Mouse (Mus musculus) adrenal gland, postnatal 10 days (tissue): ENCODE measurements around the gene Dnase1l2. TPM values are rescaled to one million over a fixed set of nuclear protein-coding genes. Genes with fewer than 3 reads are reported as not detected.

Experiments
- DNase-seq: peaks from one replicate; pipeline ENCODE4 v3.0.0; 2021; ENCODE audit warnings: mixed read lengths
- long read RNA-seq, 2 experiments: library from polyadenylated mRNA; stranded (forward); transcript quantifications; one replicate each; pipeline ENCODE4 v2.0.0; 2021
- total RNA-seq, 2 experiments: library from RNA; stranded (reverse); gene quantifications; 2 replicates each; pipeline ENCODE4 v1.2.3; 2021

Gene Dnase1l2
- 1 to 10 TPM in 1 of 2 experiments, under 1 TPM in 1; 0.96 to 3.0 TPM for total RNA-seq
- long read RNA-seq, experiment 1, result 0 reads
- long read RNA-seq, experiment 2, result 0 reads

GRCm38 (mm10) chr17:24442632-24443155, at the start of gene Dnase1l2:
TSS of gene Dnase1l2 (minus strand) at chr17:24443105.
- DNase-seq, result no peak

- no peak for DNase-seq
These were observed 47.5 kb upstream of the Dnase1l2 start for GRCm38 (mm10) chr17:24490399-24490798.

GRCm38 (mm10) chr17:24489265-24490030, 46.5 kb upstream of the Dnase1l2 start:
- DNase-seq, result no peak

GRCm38 (mm10) chr17:24488662-24489264, 45.9 kb upstream of the Dnase1l2 start:
- no peak for DNase-seq

- peak; percentile 63 for DNase-seq
These were observed 45.3 kb upstream of the Dnase1l2 start, which contains the start of gene Caskin1 for GRCm38 (mm10) chr17:24488186-24488661. TSS of gene Caskin1 (plus strand) at chr17:24488601.

- DNase-seq, result no peak
These were observed 42.4 kb upstream of the Dnase1l2 start for GRCm38 (mm10) chr17:24485090-24485860.

- no peak for DNase-seq
These were observed 40.6 kb upstream of the Dnase1l2 start for GRCm38 (mm10) chr17:24483495-24483894.

- no peak for DNase-seq
These were observed 38.3 kb upstream of the Dnase1l2 start for GRCm38 (mm10) chr17:24481027-24481815.

- DNase-seq, result no peak
These were observed 37.4 kb upstream of the Dnase1l2 start for GRCm38 (mm10) chr17:24480201-24480826.

GRCm38 (mm10) chr17:24479431-24479830, 36.5 kb upstream of the Dnase1l2 start:
- DNase-seq, result no peak

GRCm38 (mm10) chr17:24478663-24479380, 35.9 kb upstream of the Dnase1l2 start, which contains the start of gene Mlst8:
TSS of gene Mlst8 (minus strand) at chr17:24479078.
- DNase-seq, result peak; percentile 98

- DNase-seq, result no peak
These were observed 35.2 kb upstream of the Dnase1l2 start for GRCm38 (mm10) chr17:24477985-24478600.

GRCm38 (mm10) chr17:24477053-24477984, 34.4 kb upstream of the Dnase1l2 start:
- DNase-seq, result no peak

- no peak for DNase-seq
These were observed 33.3 kb upstream of the Dnase1l2 start for GRCm38 (mm10) chr17:24476022-24476776.

GRCm38 (mm10) chr17:24475586-24475985, 32.7 kb upstream of the Dnase1l2 start:
- DNase-seq, result no peak

GRCm38 (mm10) chr17:24474557-24474956, 31.7 kb upstream of the Dnase1l2 start:
- peak; percentile 37 for DNase-seq

- DNase-seq, result no peak
These were observed 30.8 kb upstream of the Dnase1l2 start, which contains the start of gene Bricd5 for GRCm38 (mm10) chr17:24473612-24474275. TSS of gene Bricd5 (plus strand) at chr17:24473884.
